Mouse (Mus musculus): ENCODE measurements around the gene Gsg1l.

- TF ChIP-seq CTCF (IDR thresholded peaks at IDR 0.05; ENCODE audit: extremely low read depth, insufficient read depth, insufficient read length, insufficient replicate concordance) (no peak), POLR2A (IDR thresholded peaks at IDR 0.05; ENCODE audit: low read depth, low read length) (no peak)
These were observed 89.8 kb downstream of the Gsg1l start for GRCm38 (mm10) chr7:125992356-125992891.
